Mouse (Mus musculus) urinary bladder, adult 18-20 months (tissue): ENCODE data around the gene Slc41a3.
"Not testable (repeated sequence)": the region's sequence is repeated elsewhere in the genome, so short reads cannot be mapped to it uniquely, and the experiment has no call there.

Source experiments
- DNase-seq, 2 experiments: peaks; one replicate each; pipeline ENCODE4 v3.0.0; 2022; ENCODE audit warnings: low spot score in 2 of 2, mixed read lengths in 2 of 2

The Slc41a3 gene

GRCm38 (mm10) chr6:90624184-90624583 lies 19.7 kb downstream of the Slc41a3 start:
- DNase-seq: peak in 1 of 2 experiments; percentile 47

- peak in 1 of 2 experiments; percentile 34 for DNase-seq
These were observed 20.2 kb downstream of the Slc41a3 start for GRCm38 (mm10) chr6:90624733-90625132.

GRCm38 (mm10) chr6:90625207-90625994 lies 20.9 kb downstream of the Slc41a3 start:
- no peak for DNase-seq

GRCm38 (mm10) chr6:90627556-90627955 lies 23.0 kb downstream of the Slc41a3 start:
- DNase-seq: no peak

- no peak for DNase-seq
These were observed 25.0 kb downstream of the Slc41a3 start for GRCm38 (mm10) chr6:90629506-90629905.

GRCm38 (mm10) chr6:90630427-90630826 lies 25.9 kb downstream of the Slc41a3 start:
- DNase-seq: no peak

GRCm38 (mm10) chr6:90632526-90632925 lies 28.0 kb downstream of the Slc41a3 start:
- not testable (repeated sequence) for DNase-seq

GRCm38 (mm10) chr6:90635081-90635480 lies 30.6 kb downstream of the Slc41a3 start:
- no peak for DNase-seq

- no peak for DNase-seq
These were observed 31.1 kb downstream of the Slc41a3 start for GRCm38 (mm10) chr6:90635611-90636010.

GRCm38 (mm10) chr6:90643057-90643456 lies 38.5 kb downstream of the Slc41a3 start:
- DNase-seq: no peak

GRCm38 (mm10) chr6:90644965-90645364 lies 40.4 kb downstream of the Slc41a3 start:
- DNase-seq: no peak

GRCm38 (mm10) chr6:90648391-90648790 lies 43.9 kb downstream of the Slc41a3 start:
- no peak for DNase-seq

- DNase-seq: no peak
These were observed 44.8 kb downstream of the Slc41a3 start for GRCm38 (mm10) chr6:90649279-90649678.

- no peak for DNase-seq
These were observed 46.1 kb downstream of the Slc41a3 start for GRCm38 (mm10) chr6:90650634-90651033.

GRCm38 (mm10) chr6:90653736-90654135 lies 49.2 kb downstream of the Slc41a3 start:
- DNase-seq: peak in 1 of 2 experiments; percentile 19

- DNase-seq: not testable (repeated sequence)
These were observed 51.9 kb downstream of the Slc41a3 start for GRCm38 (mm10) chr6:90656344-90656850.

- no peak for DNase-seq
These were observed 55.4 kb downstream of the Slc41a3 start for GRCm38 (mm10) chr6:90659913-90660312.

- no peak for DNase-seq
These were observed 56.0 kb downstream of the Slc41a3 start for GRCm38 (mm10) chr6:90660398-90661028.

GRCm38 (mm10) chr6:90661029-90661399 lies 56.5 kb downstream of the Slc41a3 start:
- DNase-seq: no peak

GRCm38 (mm10) chr6:90662148-90662547 lies 57.6 kb downstream of the Slc41a3 start:
- DNase-seq: no peak

GRCm38 (mm10) chr6:90663736-90664135 lies 59.2 kb downstream of the Slc41a3 start:
- no peak for DNase-seq

- DNase-seq: no peak
These were observed 64.2 kb downstream of the Slc41a3 start for GRCm38 (mm10) chr6:90668693-90669092.

- DNase-seq: no peak
These were observed 74.2 kb downstream of the Slc41a3 start for GRCm38 (mm10) chr6:90678759-90679158.
